Mouse (Mus musculus): Measurements from ENCODE around the gene Tns3.
"Not testable (repeated sequence)": the region's sequence is repeated elsewhere in the genome, so short reads cannot be mapped to it uniquely, and the experiment has no call there.

- not testable (repeated sequence) for TF ChIP-seq POLR2A (IDR thresholded peaks at IDR 0.05; ENCODE audit: insufficient read length, low read depth); MAX (IDR thresholded peaks at IDR 0.05; ENCODE audit: low read depth); USF1 (IDR thresholded peaks at IDR 0.05; ENCODE audit: low read depth)
Measured at GRCm38 (mm10) chr11:8532771-8533170, 131.6 kb downstream of the Tns3 start.
